Mouse (Mus musculus): ENCODE data around the gene Gm45337.

Gm45337 gene

DNA sequence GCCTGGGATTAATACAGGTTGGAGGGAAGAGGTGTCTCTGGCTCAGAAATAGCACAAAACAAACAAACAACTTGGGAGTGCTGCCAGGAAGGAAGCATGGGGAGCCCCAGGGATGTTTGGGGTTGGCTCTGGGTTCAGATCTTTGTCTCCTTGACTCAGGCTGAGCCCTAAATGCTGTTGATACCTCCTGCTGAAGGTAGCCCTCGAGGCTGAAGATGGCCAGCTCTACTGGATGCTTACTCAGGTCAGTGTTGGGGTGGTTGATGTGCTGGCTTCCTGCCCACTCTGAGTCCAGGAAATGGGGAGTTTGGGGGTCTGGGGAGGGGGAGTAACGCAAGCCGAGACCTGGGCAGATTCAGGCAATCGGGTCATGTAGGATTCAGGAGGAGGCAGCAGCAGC is 47.7 kb downstream of the Gm45337 start:
- peak in 1 of 2 experiments; percentile 31 for DNase-seq

DNA sequence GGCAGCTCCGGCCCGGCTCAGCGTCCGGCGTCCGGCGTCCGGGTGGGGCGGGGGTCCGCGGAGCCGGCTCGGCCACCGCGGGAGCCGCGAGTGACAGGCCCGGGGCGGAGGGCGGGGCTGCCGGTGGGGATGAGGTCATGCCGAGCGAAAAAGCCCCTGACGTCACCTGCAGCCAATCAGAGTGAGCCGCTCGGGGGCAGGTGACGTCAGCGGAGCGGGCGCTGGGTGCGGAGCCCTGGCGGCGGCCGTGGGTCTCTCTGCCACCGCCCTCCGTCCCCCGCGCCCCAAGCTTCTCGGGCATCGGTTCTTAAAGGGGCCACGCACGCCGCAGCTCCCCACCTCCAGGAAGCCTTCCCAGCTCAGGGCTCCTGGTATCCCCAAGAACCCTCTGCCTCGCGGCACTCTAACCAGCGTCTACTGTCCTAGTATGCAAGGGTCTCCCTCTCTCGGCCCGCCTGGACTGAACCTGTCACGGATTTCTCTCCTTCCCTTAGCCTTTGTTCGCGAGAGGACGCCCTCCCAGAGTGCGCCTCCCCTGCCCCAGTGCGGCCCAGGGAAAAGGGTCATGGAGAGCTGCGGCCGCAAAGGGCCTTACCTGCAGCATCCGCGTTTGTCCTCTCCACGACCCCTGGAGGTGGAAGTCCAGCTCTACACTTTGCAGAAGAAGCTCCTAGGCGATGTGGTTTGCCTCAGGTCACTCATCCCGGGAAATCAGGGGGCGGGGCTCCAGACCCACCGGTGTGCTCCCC is 49.0 kb downstream of the Gm45337 start, which contains the start of gene Dusp8:
Dusp8 (minus strand) TSS at position 661 of the 749 bp plus-strand sequence.
- peak; percentile 99 for DNase-seq

DNA sequence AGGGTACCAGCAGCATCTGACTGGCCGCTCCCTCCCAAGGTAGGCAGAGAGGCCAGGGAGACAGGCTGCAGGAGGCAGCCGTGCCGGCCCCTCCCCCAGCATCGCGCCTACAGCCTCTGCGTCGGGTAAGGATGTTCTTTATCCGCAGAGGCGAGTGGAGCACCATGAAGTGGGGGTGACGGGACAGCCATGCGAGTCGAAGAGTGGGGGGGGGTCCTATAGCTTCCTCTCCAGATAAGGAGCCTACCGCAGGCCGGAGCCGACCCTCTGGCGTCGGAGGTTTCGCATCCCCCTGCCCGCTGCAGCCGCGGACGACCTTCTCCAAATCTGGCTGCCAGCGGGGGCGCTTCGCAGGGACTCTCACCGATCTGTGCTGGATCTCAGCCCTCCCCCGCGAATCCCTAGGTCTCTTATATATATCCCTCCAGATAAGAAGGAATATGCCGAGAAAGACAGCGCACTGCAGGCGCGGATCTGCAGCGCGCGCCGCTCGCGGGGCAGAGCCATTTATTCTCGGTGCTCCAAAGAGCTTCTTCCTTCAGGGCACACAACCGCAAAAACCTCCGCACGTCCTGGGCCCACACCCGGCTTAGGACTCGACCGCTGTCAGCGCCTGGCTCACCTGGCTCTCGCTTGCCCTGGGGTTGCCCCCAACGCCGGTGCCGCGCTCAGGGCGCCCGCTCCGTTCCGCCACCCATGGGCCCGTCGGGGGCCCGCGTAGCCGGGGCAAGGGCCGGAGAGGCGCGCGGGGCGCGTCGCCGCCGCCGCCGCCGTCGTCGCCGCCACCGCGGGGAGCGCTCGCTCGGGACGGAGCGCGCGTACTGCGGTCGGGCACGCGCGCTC is 49.9 kb downstream of the Gm45337 start:
- DNase-seq: peak; percentile 81

DNA sequence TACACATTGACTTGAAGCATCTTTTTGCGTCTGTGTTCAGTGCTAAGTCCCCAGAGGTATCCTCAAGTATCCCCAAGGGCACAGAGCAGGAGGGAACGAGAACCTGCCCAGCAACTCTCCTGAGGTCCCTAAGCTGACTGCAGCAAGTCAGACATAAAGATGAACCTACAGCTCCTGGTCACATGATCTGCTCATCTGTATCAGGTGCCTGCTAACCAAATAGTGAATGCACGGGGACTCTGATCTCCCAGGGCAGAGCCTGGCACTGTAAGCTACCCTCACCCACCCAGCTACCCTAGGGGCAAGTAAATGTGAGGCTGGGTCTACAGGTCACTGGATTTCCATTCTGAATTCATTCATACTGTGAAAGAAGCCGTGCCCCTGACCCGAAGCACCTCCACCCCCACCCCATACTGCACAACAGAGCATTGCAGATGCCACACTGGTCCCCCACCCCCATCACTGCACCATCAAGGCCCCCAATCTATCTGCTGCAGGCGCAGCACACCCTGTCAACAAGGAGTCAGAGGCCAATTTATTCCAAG is 50.6 kb downstream of the Gm45337 start:
- DNase-seq: no peak
